Mouse (Mus musculus): ENCODE results near the gene Bcl2a1c. TPM values are rescaled to one million over a fixed set of nuclear protein-coding genes. Genes with fewer than 3 reads are reported as not detected.
A peak's percentile ranks its signal among the peaks of the same experiment; 100 is the strongest.
"Not testable (repeated sequence)": the region's sequence is repeated elsewhere in the genome, so short reads cannot be mapped to it uniquely, and the experiment has no call there.

Gene Bcl2a1c
- not detected in 2 replicates for total RNA-seq (2014; rRNA removed)
- not detected in 2 replicates for polyA plus RNA-seq (2015; fragmentation: Nextera tagmentation; extraction: Ambion mirVana)

DNA sequence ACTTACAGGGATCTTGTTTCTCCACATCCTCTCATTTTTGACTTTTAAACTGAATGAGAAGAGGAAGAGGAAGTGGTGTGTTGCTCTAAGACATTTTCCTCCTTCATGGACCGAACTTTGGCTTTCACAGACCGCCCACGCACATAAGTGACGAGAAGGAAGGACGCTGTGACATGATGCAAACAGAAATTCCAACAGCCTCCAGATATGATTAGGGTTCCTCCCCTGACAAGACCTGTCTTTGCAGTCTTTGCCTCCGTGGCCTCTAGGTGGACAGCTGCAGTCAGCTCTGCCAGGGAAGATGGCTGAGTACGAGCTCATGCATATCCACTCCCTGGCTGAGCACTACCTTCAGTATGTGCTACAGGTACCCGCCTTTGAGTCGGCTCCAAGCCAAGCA is at the start of gene Bcl2a1c:
Gene Bcl2a1c (plus strand): TSS at position 281 of the 400 bp plus-strand sequence.
- not testable (repeated sequence) for H3K27me3 ChIP-seq (ENCODE audit: insufficient read depth, low read length); ATAC-seq; H3K4me2 ChIP-seq (ENCODE audit: low read depth); DNase-seq; H3K4me1 ChIP-seq (ENCODE audit: insufficient read depth); H3K9ac ChIP-seq; H3K9me3 ChIP-seq (ENCODE audit: low read length); H3K36me3 ChIP-seq (ENCODE audit: insufficient read depth); H3K27ac ChIP-seq (ENCODE audit: low read depth, low read length); H3K4me3 ChIP-seq (ENCODE audit: low read depth, low read length)
- WGBS = 80% methylated on average over 9 of the region's 9 CpGs

DNA sequence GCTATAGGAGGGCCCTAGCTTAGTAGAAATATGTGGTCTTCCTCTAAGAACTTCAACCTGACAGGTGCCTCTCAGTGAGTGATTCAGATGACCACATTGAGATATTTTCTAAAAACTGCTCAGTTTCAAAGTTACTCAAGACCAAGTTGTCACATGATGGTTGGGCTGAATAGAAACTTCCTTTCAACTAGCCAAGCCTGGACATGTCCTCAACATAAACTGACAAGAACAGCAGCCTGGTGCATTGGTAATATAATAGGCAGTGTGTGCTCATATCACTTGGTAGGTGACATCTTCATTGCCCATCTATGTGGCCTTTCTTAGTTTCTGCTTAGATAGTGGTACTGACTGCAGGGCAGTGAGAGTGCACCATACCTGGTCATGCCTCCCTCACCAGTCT is 24.0 kb upstream of the Bcl2a1c start:
- not testable (repeated sequence) for H3K4me2 ChIP-seq (ENCODE audit: low read depth); H3K9ac ChIP-seq; H3K4me1 ChIP-seq (ENCODE audit: insufficient read depth); H3K27me3 ChIP-seq (ENCODE audit: insufficient read depth, low read length); H3K9me3 ChIP-seq (ENCODE audit: low read length); DNase-seq; H3K36me3 ChIP-seq (ENCODE audit: insufficient read depth); H3K4me3 ChIP-seq (ENCODE audit: low read depth, low read length); ATAC-seq; H3K27ac ChIP-seq (ENCODE audit: low read depth, low read length)

DNA sequence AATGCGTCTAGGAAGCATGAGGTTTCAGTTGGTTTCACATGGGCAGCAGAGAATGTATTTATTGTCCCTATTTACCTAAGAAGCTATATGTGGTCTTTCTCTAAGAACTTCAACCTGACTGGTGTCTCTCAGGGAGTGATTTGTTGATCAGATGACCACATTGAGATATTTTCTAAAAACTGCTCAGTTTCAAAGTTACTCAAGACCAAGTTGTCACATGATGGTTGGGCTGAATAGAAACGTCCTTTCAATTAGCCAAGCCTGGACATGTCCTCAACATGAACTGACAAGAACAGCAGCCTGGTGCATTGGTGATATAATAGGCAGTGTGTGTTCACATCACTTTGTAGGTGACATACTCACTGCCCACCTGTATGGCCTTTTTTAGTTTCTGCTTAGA is 18.2 kb upstream of the Bcl2a1c start:
- WGBS = 78% methylated on average over 2 of the region's 2 CpGs
- H3K4me2 ChIP-seq (ENCODE audit: low read depth); H3K4me1 ChIP-seq (ENCODE audit: insufficient read depth); H3K36me3 ChIP-seq (ENCODE audit: insufficient read depth); H3K4me3 ChIP-seq (ENCODE audit: low read depth, low read length); ATAC-seq; H3K9ac ChIP-seq; H3K27me3 ChIP-seq (ENCODE audit: insufficient read depth, low read length); H3K27ac ChIP-seq (ENCODE audit: low read depth, low read length); H3K9me3 ChIP-seq (ENCODE audit: low read length); DNase-seq: not testable (repeated sequence)

DNA sequence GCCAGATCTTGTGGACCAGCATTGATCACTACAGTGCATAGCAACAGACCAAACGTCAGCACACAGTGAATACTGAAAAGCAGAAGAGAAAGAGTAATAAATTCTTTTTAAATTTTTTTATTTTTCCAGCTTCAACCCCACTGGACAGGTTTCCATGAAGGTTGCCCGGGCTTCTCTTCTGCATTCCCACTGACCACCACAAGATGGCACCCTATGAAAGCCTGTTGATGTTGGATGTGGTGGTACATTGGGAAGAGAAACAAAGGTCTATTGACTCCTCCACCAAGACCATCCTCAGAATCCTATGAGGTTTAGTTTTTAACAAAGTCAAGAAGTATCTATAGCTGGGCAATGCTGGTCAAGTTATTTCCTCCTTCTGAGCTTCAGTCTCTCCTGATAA is 11.9 kb upstream of the Bcl2a1c start:
- Histone ChIP-seq H3K4me3 (ENCODE audit: low read depth, low read length) (no peak overlapping the region), H3K27me3 (ENCODE audit: insufficient read depth, low read length) (no peaks in the 10 kb centered on the region), H3K9me3 (ENCODE audit: low read length) (no peaks in the 10 kb centered on the region), H3K9ac (no peak overlapping the region), H3K4me1 (ENCODE audit: insufficient read depth) (no peaks in the 10 kb centered on the region), H3K27ac (ENCODE audit: low read depth, low read length) (no peak overlapping the region), H3K4me2 (ENCODE audit: low read depth) (no peak overlapping the region), H3K36me3 (ENCODE audit: insufficient read depth) (no peaks in the 10 kb centered on the region)
- 2% methylated on average over 2 of the region's 2 CpGs for WGBS
- DNase-seq (peak; percentile 47), ATAC-seq (no peak)
- peak; percentile 77 for TF ChIP-seq CTCF (IDR thresholded peaks at IDR 0.05; ENCODE audit: low read depth)

DNA sequence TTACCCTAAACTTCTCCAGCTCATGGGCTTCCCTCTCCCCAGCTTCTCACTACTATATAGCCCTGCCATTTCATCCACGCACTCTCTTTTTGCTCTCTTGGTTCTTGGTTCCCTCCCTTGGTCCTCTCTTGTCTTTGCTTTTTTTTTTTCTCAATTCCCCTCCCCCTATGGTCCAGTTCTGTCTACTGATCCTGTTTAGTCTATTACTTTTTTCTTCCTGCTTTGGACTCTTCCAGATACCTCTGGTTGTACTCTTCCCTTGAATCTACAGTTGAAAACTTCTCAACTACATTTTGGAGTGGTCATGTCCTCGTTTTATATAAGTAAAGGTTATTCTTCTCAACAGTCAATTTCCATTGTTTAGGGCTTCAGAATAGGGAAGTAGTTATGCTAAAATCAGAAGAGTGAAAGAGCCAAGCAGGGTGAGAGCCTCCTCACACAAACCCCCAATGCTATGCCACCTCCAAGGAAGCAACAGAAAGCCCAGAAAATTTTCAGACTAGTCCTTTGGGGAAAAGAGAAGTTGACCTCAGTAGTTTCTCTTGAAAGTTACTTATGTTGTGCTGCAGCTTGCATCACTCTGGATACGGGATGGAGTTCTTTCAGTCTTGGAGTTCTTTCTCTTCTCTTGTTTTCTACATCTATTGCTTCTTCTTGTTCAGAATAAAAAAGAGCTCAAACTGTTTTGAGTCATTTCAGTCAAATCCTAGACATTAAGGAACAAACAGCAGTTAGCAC is 3.8 kb upstream of the Bcl2a1c start:
- Histone ChIP-seq H3K27me3 (ENCODE audit: insufficient read depth, low read length) (no peaks in the 10 kb centered on the region), H3K4me3 (ENCODE audit: low read depth, low read length) (no peak overlapping the region), H3K9ac (no peak overlapping the region), H3K27ac (ENCODE audit: low read depth, low read length) (no peak overlapping the region), H3K4me1 (ENCODE audit: insufficient read depth) (no peaks in the 10 kb centered on the region), H3K9me3 (ENCODE audit: low read length) (no peaks in the 10 kb centered on the region), H3K36me3 (ENCODE audit: insufficient read depth) (no peaks in the 10 kb centered on the region), H3K4me2 (ENCODE audit: low read depth) (no peak overlapping the region)
- no peak for TF ChIP-seq CTCF (IDR thresholded peaks at IDR 0.05; ENCODE audit: low read depth)
- 67% methylated on average over 3 of the region's 3 CpGs for WGBS
- DNase-seq (no peak), ATAC-seq (no peak)

DNA sequence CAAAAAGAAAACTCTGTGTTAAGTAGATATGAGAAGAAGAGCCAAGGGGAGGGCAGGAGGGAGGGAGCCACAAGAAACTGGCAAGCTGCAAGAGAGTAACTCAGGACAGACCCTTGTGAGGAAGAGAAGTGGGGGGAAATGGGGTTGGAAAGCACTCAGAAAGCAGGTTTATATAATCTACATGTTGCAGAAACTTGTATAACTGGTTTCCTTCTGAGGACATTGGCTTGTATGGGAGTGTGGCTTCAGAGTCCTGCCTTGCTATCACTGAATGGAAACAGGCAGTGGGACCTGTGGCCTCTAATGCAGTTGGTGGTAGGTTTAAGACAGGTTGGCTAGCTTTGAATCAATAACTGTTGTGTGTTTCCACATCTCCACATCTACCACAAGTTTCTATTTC is 1.6 kb upstream of the Bcl2a1c start:
- not testable (repeated sequence) for ATAC-seq; H3K27ac ChIP-seq (ENCODE audit: low read depth, low read length); H3K27me3 ChIP-seq (ENCODE audit: insufficient read depth, low read length); DNase-seq; H3K4me1 ChIP-seq (ENCODE audit: insufficient read depth); H3K4me3 ChIP-seq (ENCODE audit: low read depth, low read length); H3K36me3 ChIP-seq (ENCODE audit: insufficient read depth); H3K9me3 ChIP-seq (ENCODE audit: low read length); H3K4me2 ChIP-seq (ENCODE audit: low read depth); H3K9ac ChIP-seq

- Histone ChIP-seq H3K4me2 (ENCODE audit: low read depth) (peak overlapping the region; percentile 88), H3K4me1 (ENCODE audit: insufficient read depth) (no peaks in the 10 kb centered on the region), H3K27ac (ENCODE audit: low read depth, low read length) (0 out of 2 replicates have a peak overlapping the region, but pooled peaks have one; percentile 2), H3K4me3 (ENCODE audit: low read depth, low read length) (peak overlapping the region; percentile 54), H3K9me3 (ENCODE audit: low read length) (no peaks in the 10 kb centered on the region), H3K9ac (peak overlapping the region; percentile 58), H3K36me3 (ENCODE audit: insufficient read depth) (no peaks in the 10 kb centered on the region), H3K27me3 (ENCODE audit: insufficient read depth, low read length) (no peaks in the 10 kb centered on the region)
- no peak; the same call in 1 of the 2 replicates for TF ChIP-seq CTCF (IDR thresholded peaks at IDR 0.05; ENCODE audit: low read depth)
- WGBS = 1% methylated on average over 48 of the region's 48 CpGs
- ATAC-seq (peak; percentile 85), DNase-seq (peak; percentile 89)
Observed at GRCm38 (mm10) chr9:114367783-114368470, 38.0 kb downstream of the Bcl2a1c start.
